Mouse (Mus musculus): ENCODE measurements around the gene Btbd11. TPM values are rescaled to one million over a fixed set of nuclear protein-coding genes. Genes with fewer than 3 reads are reported as not detected.
A peak's percentile ranks its signal among the peaks of the same experiment; 100 is the strongest.

Btbd11 gene
- polyA plus RNA-seq, 1 experiment from 2014 or later = 1.9 TPM

- Histone ChIP-seq H3K9me3 (ENCODE audit: control insufficient read depth, low read length) (no peaks in the 10 kb centered on the region), H3K27ac (replicated peaks) (no peak overlapping the region), H3K4me3 (ENCODE audit: low read depth, low read length) (no peak overlapping the region), H3K4me2 (replicated peaks; ENCODE audit: low read depth) (no peak overlapping the region), H3K36me3 (ENCODE audit: control insufficient read depth, insufficient read depth, low read length) (no peaks in the 10 kb centered on the region), H3K4me1 (replicated peaks; ENCODE audit: control insufficient read depth, insufficient read depth) (no peaks in the 10 kb centered on the region), H3K27me3 (ENCODE audit: control insufficient read depth, insufficient read depth, low read length) (no peaks in the 10 kb centered on the region), H3K9ac (ENCODE audit: low read length) (no peak overlapping the region)
- TF ChIP-seq EP300 (optimal IDR thresholded peaks at IDR 0.05) = no peak
- no peak for TF ChIP-seq CTCF (IDR thresholded peaks at IDR 0.05; ENCODE audit: low read depth)
- ATAC-seq (ENCODE audit: low FRiP score, low TSS enrichment) (no peak), DNase-seq (ENCODE audit: low spot score) (no peak)
- WGBS = 80% methylated on average over 3 of the region's 3 CpGs
These were observed 27.0 kb upstream of the Btbd11 start for GRCm38 (mm10) chr10:85359501-85360066.

- no peak overlapping the region for H3K4me3 ChIP-seq (ENCODE audit: low read depth, low read length)
- no peaks in the 10 kb centered on the region for H3K36me3 ChIP-seq (ENCODE audit: control insufficient read depth, insufficient read depth, low read length)
- no peak overlapping the region for H3K9ac ChIP-seq (ENCODE audit: low read length)
- TF ChIP-seq CTCF (IDR thresholded peaks at IDR 0.05; ENCODE audit: low read depth) (no peak), EP300 (optimal IDR thresholded peaks at IDR 0.05) (no peak)
- H3K9me3 ChIP-seq (ENCODE audit: control insufficient read depth, low read length) = no peaks in the 10 kb centered on the region
- H3K27ac ChIP-seq (replicated peaks) = no peak overlapping the region
- no peaks in the 10 kb centered on the region for H3K27me3 ChIP-seq (ENCODE audit: control insufficient read depth, insufficient read depth, low read length)
- 60% methylated on average over 9 of the region's 9 CpGs for WGBS
- no peak for ATAC-seq (ENCODE audit: low FRiP score, low TSS enrichment)
- DNase-seq (ENCODE audit: low spot score) = no peak
- H3K4me1 ChIP-seq (replicated peaks; ENCODE audit: control insufficient read depth, insufficient read depth) = no peaks in the 10 kb centered on the region
- H3K4me2 ChIP-seq (replicated peaks; ENCODE audit: low read depth) = no peak overlapping the region
These were observed 23.7 kb upstream of the Btbd11 start for GRCm38 (mm10) chr10:85362766-85363442.

GRCm38 (mm10) chr10:85366876-85367275, 19.7 kb upstream of the Btbd11 start:
- Histone ChIP-seq H3K27ac (replicated peaks) (no peak overlapping the region), H3K9me3 (ENCODE audit: control insufficient read depth, low read length) (no peaks in the 10 kb centered on the region), H3K4me1 (replicated peaks; ENCODE audit: control insufficient read depth, insufficient read depth) (no peaks in the 10 kb centered on the region), H3K36me3 (ENCODE audit: control insufficient read depth, insufficient read depth, low read length) (no peaks in the 10 kb centered on the region), H3K4me3 (ENCODE audit: low read depth, low read length) (no peak overlapping the region), H3K27me3 (ENCODE audit: control insufficient read depth, insufficient read depth, low read length) (no peaks in the 10 kb centered on the region), H3K9ac (ENCODE audit: low read length) (no peak overlapping the region), H3K4me2 (replicated peaks; ENCODE audit: low read depth) (no peak overlapping the region)
- ATAC-seq (ENCODE audit: low FRiP score, low TSS enrichment) = peak; percentile 74
- no peak for DNase-seq (ENCODE audit: low spot score)
- WGBS = 62% methylated on average over 10 of the region's 10 CpGs
- no peak for TF ChIP-seq CTCF (IDR thresholded peaks at IDR 0.05; ENCODE audit: low read depth)
- no peak for TF ChIP-seq EP300 (optimal IDR thresholded peaks at IDR 0.05)

- Histone ChIP-seq H3K27ac (replicated peaks) (no peak overlapping the region), H3K27me3 (ENCODE audit: control insufficient read depth, insufficient read depth, low read length) (no peaks in the 10 kb centered on the region), H3K4me2 (replicated peaks; ENCODE audit: low read depth) (no peak overlapping the region), H3K4me3 (ENCODE audit: low read depth, low read length) (no peak overlapping the region), H3K9ac (ENCODE audit: low read length) (no peak overlapping the region), H3K9me3 (ENCODE audit: control insufficient read depth, low read length) (no peaks in the 10 kb centered on the region), H3K4me1 (replicated peaks; ENCODE audit: control insufficient read depth, insufficient read depth) (no peaks in the 10 kb centered on the region), H3K36me3 (ENCODE audit: control insufficient read depth, insufficient read depth, low read length) (no peaks in the 10 kb centered on the region)
- peak; percentile 30 for DNase-seq (ENCODE audit: low spot score)
- ATAC-seq (ENCODE audit: low FRiP score, low TSS enrichment) = peak; percentile 61
- WGBS = 58% methylated on average over 2 of the region's 2 CpGs
- no peak for TF ChIP-seq CTCF (IDR thresholded peaks at IDR 0.05; ENCODE audit: low read depth)
- no peak for TF ChIP-seq EP300 (optimal IDR thresholded peaks at IDR 0.05)
These were observed 15.3 kb upstream of the Btbd11 start for GRCm38 (mm10) chr10:85371309-85371708.

- no peak overlapping the region for H3K27ac ChIP-seq (replicated peaks)
- H3K9me3 ChIP-seq (ENCODE audit: control insufficient read depth, low read length) = no peaks in the 10 kb centered on the region
- no peaks in the 10 kb centered on the region for H3K36me3 ChIP-seq (ENCODE audit: control insufficient read depth, insufficient read depth, low read length)
- WGBS = 55% methylated on average over 4 of the region's 4 CpGs
- no peaks in the 10 kb centered on the region for H3K27me3 ChIP-seq (ENCODE audit: control insufficient read depth, insufficient read depth, low read length)
- no peak overlapping the region for H3K4me2 ChIP-seq (replicated peaks; ENCODE audit: low read depth)
- H3K4me3 ChIP-seq (ENCODE audit: low read depth, low read length) = no peak overlapping the region
- no peaks in the 10 kb centered on the region for H3K4me1 ChIP-seq (replicated peaks; ENCODE audit: control insufficient read depth, insufficient read depth)
- TF ChIP-seq CTCF (IDR thresholded peaks at IDR 0.05; ENCODE audit: low read depth) (no peak), EP300 (optimal IDR thresholded peaks at IDR 0.05) (no peak)
- H3K9ac ChIP-seq (ENCODE audit: low read length) = no peak overlapping the region
- DNase-seq (ENCODE audit: low spot score) (no peak), ATAC-seq (ENCODE audit: low FRiP score, low TSS enrichment) (peak; percentile 53; the same call in 1 of the 2 replicates)
These were observed 14.5 kb upstream of the Btbd11 start for GRCm38 (mm10) chr10:85372108-85372507.

GRCm38 (mm10) chr10:85378972-85379371, 7.6 kb upstream of the Btbd11 start:
- no peak overlapping the region for H3K9ac ChIP-seq (ENCODE audit: low read length)
- 13% methylated on average over 8 of the region's 8 CpGs for WGBS
- H3K27ac ChIP-seq (replicated peaks) = no peak overlapping the region
- H3K9me3 ChIP-seq (ENCODE audit: control insufficient read depth, low read length) = no peaks in the 10 kb centered on the region
- ATAC-seq (ENCODE audit: low FRiP score, low TSS enrichment) (no peak), DNase-seq (ENCODE audit: low spot score) (no peak)
- H3K4me2 ChIP-seq (replicated peaks; ENCODE audit: low read depth) = no peak overlapping the region
- H3K27me3 ChIP-seq (ENCODE audit: control insufficient read depth, insufficient read depth, low read length) = no peaks in the 10 kb centered on the region
- no peak overlapping the region for H3K4me3 ChIP-seq (ENCODE audit: low read depth, low read length)
- TF ChIP-seq CTCF (IDR thresholded peaks at IDR 0.05; ENCODE audit: low read depth) (no peak), EP300 (optimal IDR thresholded peaks at IDR 0.05) (no peak)
- H3K4me1 ChIP-seq (replicated peaks; ENCODE audit: control insufficient read depth, insufficient read depth) = no peaks in the 10 kb centered on the region
- no peaks in the 10 kb centered on the region for H3K36me3 ChIP-seq (ENCODE audit: control insufficient read depth, insufficient read depth, low read length)
